Mouse (Mus musculus): ENCODE data around the gene Gm21885. TPM values are rescaled to one million over a fixed set of nuclear protein-coding genes. Genes with fewer than 3 reads are reported as not detected.
A peak's percentile ranks its signal among the peaks of the same experiment; 100 is the strongest.

The Gm21885 gene
- 0.27 TPM in 1 of 2 replicates, not detected in the other for polyA plus RNA-seq (2016; fragmentation: Nextera tagmentation; extraction: Ambion mirVana)

DNA sequence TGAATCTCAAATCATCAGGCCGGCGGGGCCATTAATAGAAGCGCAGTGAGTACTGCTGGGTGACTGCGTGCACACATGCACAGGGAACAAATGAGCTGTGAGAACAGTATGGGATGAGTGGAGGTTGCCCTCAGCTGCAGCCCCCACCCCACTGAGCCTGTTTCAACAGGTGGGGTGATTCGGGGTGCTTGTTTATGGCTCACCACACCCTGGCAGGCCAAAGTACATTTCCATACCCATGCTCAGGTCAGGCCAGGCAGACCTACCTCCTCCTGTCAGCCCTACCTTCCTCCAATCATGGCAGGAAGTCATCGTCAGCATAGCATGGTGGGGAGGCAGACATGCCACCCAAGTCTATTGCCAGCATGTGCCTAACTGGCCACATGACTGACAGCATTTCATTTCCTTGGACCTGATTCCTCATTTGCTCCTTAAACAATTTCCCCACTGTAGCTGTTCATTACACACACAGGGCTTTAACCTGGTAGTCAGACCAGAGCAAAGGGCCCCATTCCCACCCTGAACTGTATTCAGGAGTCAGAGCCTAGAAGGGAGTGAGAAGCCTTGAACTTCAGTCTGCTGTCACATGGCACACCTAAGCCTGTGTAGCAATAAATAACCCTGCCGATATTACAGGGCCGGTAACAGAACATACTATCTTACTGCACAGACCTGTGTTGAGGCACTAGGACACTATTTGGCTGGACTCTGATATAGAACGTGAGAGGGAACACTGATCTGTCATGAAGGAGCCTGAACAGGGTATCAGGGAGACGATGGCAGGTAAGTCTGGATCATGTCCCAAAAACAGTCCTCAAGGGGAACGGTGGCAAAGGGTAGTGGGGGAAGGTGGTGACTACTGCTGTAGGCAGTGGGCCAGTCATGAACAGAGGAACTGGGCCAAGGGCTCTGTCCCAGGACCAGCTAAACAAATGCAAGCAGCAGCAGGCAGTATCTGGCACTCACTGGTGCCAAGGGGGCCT is at the start of gene Gm21885:
Gene Gm21885 (plus strand): TSS at position 675 of the 983 bp plus-strand sequence.
- H3K27me3 ChIP-seq, result no peaks in the 10 kb centered on the region
- no peaks in the 10 kb centered on the region for H3K9me3 ChIP-seq
- peak within 1 kb of the TSS; percentile 19; the same call in 1 of the 2 replicates for H3K27ac ChIP-seq
- ATAC-seq (ENCODE audit: low FRiP score), result no peak
- 90% methylated on average over 11 of the region's 11 CpGs for WGBS
- H3K4me3 ChIP-seq (replicated peaks), result no peak within 1 kb of the TSS
- peaks cover 32% of the 10 kb centered on the region for H3K36me3 ChIP-seq (replicated peaks)
- H3K9ac ChIP-seq, result no peak within 1 kb of the TSS
- H3K4me2 ChIP-seq, result no peak within 1 kb of the TSS
- H3K4me1 ChIP-seq, result peaks cover 9% of the 10 kb centered on the region

DNA sequence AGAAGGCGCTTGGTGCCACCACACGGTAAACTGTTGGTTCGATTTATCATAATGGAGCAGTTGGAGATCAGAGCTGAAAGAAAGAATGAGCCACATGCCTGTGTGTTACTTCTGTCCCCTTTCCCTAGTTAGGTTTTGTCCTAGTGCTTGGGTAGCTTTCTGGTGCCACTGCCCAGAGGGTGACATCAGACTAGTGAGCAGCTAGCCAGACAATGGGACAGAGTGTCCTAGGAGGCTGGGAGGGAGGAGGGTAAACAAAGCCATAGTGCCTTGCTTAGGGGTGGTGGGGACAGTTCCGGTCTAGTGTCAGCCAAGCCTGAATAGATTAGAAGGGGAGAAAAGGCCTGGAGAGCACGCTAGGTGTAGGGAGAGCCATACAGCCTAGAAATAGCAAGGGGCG is 48.3 kb upstream of the Gm21885 start:
- no peak overlapping the region for H3K27ac ChIP-seq
- no peaks in the 10 kb centered on the region for H3K9me3 ChIP-seq
- H3K4me1 ChIP-seq, result peaks cover 13% of the 10 kb centered on the region
- WGBS, result 54% methylated on average over 6 of the region's 6 CpGs
- H3K9ac ChIP-seq, result no peak overlapping the region
- 0 out of 2 replicates have a peak, but pooled peaks cover 4% of the 10 kb centered on the region for H3K27me3 ChIP-seq
- ATAC-seq (ENCODE audit: low FRiP score), result no peak
- H3K36me3 ChIP-seq (replicated peaks), result no peaks in the 10 kb centered on the region
- H3K4me3 ChIP-seq (replicated peaks), result no peak overlapping the region
- H3K4me2 ChIP-seq, result no peak overlapping the region

DNA sequence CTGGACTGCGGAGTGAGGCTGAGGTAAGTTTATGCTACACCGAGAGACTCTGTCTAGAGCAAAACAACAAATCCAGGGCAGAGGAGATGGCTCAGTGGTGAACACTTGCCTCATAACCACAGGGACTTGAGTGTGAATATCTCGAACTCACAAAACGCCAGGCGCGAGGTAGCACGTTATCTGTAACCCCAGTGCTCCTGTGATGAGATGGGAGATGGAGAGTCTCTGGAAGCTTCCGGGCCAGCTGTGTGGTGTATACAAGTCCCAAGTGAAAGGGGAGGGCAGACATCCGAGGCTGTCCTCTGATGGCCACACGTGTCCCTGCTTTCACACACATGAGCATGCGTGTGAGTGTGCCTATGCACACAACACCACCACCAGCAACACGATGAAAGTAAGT is 47.3 kb upstream of the Gm21885 start:
- Histone ChIP-seq H3K9ac (no peak overlapping the region), H3K27me3 (0 out of 2 replicates have a peak, but pooled peaks cover 4% of the 10 kb centered on the region), H3K4me1 (peaks cover 10% of the 10 kb centered on the region), H3K9me3 (no peaks in the 10 kb centered on the region), H3K36me3 (replicated peaks) (no peaks in the 10 kb centered on the region), H3K27ac (no peak overlapping the region), H3K4me3 (replicated peaks) (no peak overlapping the region), H3K4me2 (no peak overlapping the region)
- ATAC-seq (ENCODE audit: low FRiP score), result no peak
- 89% methylated on average over 12 of the region's 12 CpGs for WGBS

DNA sequence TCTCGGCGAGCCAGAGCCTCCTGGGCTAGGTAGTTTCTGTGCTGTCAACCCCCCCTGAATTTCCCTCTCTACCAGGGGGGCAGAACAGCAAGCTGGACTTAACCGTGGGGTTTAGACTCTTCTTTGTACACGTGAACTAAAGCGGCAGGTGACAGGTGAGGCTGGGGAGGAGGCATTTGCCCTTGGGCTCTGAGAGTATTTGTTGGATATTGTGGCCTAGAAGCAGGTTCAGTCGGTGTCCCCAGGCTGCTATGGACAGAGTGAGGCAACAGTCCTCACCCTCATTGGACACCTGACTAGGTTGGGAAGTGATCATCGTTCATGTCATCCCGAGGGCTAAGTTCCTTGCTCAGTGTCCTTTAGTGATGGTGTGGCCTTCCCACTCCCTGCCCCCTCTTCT is 46.8 kb upstream of the Gm21885 start:
- WGBS, result 92% methylated on average over 8 of the region's 8 CpGs
- H3K36me3 ChIP-seq (replicated peaks), result no peaks in the 10 kb centered on the region
- H3K9me3 ChIP-seq, result no peaks in the 10 kb centered on the region
- no peak overlapping the region for H3K27ac ChIP-seq
- H3K4me1 ChIP-seq, result peaks cover 14% of the 10 kb centered on the region
- H3K9ac ChIP-seq, result no peak overlapping the region
- H3K4me2 ChIP-seq, result no peak overlapping the region
- H3K4me3 ChIP-seq (replicated peaks), result no peak overlapping the region
- no peak for ATAC-seq (ENCODE audit: low FRiP score)
- 0 out of 2 replicates have a peak, but pooled peaks cover 4% of the 10 kb centered on the region for H3K27me3 ChIP-seq

DNA sequence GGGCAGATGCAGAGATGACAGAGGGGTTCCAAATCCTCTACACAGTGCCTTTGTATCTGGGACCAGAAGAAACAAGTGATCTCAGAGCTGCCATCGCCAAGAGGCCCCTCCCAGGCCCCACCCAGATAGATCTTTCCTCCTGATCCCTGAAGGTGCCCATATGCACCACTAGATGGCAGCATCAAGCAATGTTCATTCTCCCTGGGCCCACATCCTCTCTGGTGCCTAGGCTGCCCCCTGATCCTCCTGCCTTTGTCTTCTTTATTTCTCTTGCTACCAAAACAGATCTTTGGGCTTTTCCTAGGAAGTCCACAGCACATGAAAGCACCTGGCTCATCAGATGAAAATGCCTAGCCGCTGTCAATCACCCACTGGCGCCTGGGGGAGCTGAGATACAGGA is 45.6 kb upstream of the Gm21885 start:
- Histone ChIP-seq H3K36me3 (replicated peaks) (no peaks in the 10 kb centered on the region), H3K4me1 (peaks cover 19% of the 10 kb centered on the region), H3K27ac (peak overlapping the region; percentile 20), H3K9me3 (no peaks in the 10 kb centered on the region), H3K4me2 (0 out of 2 replicates have a peak overlapping the region, but pooled peaks have one; percentile 15), H3K27me3 (0 out of 2 replicates have a peak, but pooled peaks cover 4% of the 10 kb centered on the region), H3K9ac (no peak overlapping the region), H3K4me3 (replicated peaks) (no peak overlapping the region)
- 23% methylated on average over 3 of the region's 3 CpGs for WGBS
- ATAC-seq (ENCODE audit: low FRiP score), result peak; percentile 87

DNA sequence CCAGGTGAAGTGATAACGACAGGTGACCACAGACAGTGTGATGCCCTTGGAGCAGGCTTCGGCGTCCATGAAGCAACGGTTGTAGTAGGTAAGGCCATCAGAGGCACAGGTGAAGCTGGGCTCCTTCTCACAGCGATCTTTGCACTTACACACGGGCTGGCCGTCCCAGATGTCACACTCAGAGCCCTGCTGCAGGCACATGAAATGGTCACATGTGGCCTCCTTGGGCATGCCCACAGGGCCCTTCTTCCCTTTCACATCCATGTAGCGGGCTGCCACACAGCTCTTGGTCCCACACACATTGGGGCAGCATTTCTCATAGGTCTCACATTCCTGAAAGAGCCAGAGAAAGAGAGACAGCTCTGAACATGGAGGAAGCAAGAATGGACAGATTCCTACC is 42.9 kb upstream of the Gm21885 start:
- H3K9ac ChIP-seq, result no peak overlapping the region
- no peak overlapping the region for H3K4me3 ChIP-seq (replicated peaks)
- H3K27me3 ChIP-seq, result peaks cover 27% of the 10 kb centered on the region
- H3K27ac ChIP-seq, result no peak overlapping the region
- no peaks in the 10 kb centered on the region for H3K9me3 ChIP-seq
- no peak overlapping the region for H3K4me2 ChIP-seq
- H3K4me1 ChIP-seq, result peaks cover 33% of the 10 kb centered on the region
- WGBS, result 93% methylated on average over 8 of the region's 8 CpGs
- no peaks in the 10 kb centered on the region for H3K36me3 ChIP-seq (replicated peaks)
- no peak for ATAC-seq (ENCODE audit: low FRiP score)

DNA sequence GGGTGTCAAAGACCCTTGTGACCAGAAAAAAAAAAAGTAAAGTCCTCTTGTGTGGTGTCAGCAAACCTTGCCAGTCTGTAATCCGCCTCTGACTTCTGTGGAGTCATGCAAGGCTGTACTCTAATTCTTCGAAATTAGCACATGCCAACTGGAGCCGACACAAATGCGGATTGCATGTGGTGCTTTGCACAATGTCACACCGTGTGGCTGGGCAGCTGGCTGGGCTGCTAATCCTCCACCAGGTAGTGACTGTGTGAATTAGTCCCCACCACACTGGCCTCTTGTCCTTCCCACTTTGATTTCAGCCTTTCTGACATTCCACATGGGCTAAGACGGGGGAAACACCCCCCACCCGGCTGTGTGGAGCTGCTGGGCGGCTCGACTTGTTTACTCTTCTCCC is 42.0 kb upstream of the Gm21885 start:
- Histone ChIP-seq H3K36me3 (replicated peaks) (no peaks in the 10 kb centered on the region), H3K4me2 (no peak overlapping the region), H3K27me3 (peaks cover 24% of the 10 kb centered on the region), H3K4me1 (peaks cover 42% of the 10 kb centered on the region), H3K9ac (no peak overlapping the region), H3K9me3 (no peaks in the 10 kb centered on the region), H3K27ac (no peak overlapping the region), H3K4me3 (replicated peaks) (no peak overlapping the region)
- 27% methylated on average over 9 of the region's 9 CpGs for WGBS
- no peak for ATAC-seq (ENCODE audit: low FRiP score)

DNA sequence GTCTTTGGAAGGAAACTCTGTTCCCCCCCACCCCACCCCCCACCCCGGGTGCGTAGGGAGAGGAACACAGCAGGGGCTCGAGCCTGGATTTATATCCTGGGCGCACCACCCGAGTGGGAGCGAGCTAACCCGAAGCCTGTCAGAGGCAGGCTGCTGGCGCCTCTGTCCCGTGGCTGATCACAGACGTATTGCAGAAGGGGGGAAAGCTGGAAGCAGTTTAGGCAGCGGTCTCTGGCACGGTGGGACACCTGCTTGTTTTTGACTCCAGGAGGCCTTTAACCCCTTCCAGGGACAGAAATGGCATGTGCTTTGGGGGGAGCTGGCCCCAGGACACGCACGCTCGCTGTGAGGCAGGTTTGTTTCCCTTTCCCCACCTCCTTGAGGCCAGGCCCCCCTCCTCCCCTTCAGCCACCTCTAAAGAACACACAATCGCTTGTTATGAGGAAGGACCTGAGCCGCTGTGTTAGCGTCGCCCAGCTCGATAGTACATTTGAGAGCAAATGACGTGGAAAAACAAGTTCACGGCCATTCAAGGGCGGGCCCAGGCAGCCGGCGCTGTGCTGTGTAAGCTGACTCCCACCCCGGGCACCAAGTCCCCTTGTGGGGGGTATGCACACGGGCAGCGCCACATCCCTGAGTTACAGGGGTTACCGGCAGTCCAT is 38.8 kb upstream of the Gm21885 start:
- WGBS, result 5% methylated on average over 29 of the region's 29 CpGs
- peaks cover 57% of the 10 kb centered on the region for H3K4me1 ChIP-seq
- H3K27ac ChIP-seq, result peak overlapping the region; percentile 63
- peak; percentile 40; the same call in 1 of the 2 replicates for ATAC-seq (ENCODE audit: low FRiP score)
- H3K9ac ChIP-seq, result peak overlapping the region; percentile 48
- peak overlapping the region; percentile 57 for H3K4me2 ChIP-seq
- H3K27me3 ChIP-seq, result peaks cover 24% of the 10 kb centered on the region
- no peaks in the 10 kb centered on the region for H3K36me3 ChIP-seq (replicated peaks)
- peak overlapping the region; percentile 29 for H3K4me3 ChIP-seq (replicated peaks)
- no peaks in the 10 kb centered on the region for H3K9me3 ChIP-seq

DNA sequence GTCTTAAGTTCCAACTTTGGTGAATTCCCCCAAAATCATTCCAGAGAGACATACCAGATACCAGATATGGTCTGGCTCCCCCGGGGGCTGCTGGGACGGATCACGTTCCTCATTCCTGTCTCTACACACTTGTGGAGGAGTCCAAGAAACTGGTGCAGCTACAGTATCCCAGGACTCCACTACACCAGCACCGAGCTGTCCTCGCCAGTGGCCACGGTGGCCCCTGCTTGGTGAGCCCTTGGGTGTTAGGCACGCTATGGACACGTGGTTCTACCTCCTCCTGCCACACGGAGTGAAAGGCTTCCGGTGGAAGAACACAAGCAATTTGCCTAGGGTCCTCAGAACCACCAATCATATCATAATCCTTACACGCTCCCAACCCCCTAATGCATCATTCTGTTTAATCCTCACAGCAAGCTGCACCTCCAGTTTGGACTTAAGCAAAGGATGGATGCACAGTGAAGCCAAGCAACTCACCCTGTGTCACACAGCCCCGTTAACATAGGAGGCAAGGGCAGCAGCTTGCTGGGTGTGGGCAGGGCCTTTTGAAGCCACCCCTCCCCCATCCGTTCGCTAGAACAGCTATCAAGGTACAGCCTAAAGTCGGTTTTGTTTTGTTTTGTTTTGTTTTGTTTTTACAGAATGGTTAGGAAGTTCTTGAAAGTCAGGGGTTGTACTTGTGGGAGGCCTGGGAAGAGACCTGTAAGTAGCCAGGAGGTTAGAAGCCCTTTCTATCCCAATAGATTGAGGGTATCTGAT is 38.1 kb upstream of the Gm21885 start:
- H3K36me3 ChIP-seq (replicated peaks), result no peaks in the 10 kb centered on the region
- H3K4me1 ChIP-seq, result peaks cover 57% of the 10 kb centered on the region
- peak overlapping the region; percentile 63; the same call in 1 of the 2 replicates for H3K27ac ChIP-seq
- WGBS, result 32% methylated on average over 15 of the region's 15 CpGs
- H3K9me3 ChIP-seq, result no peaks in the 10 kb centered on the region
- peak overlapping the region; percentile 57 for H3K4me2 ChIP-seq
- H3K9ac ChIP-seq, result no peak overlapping the region
- 0 out of 2 replicates have a peak, but pooled peaks have one; percentile 8 for ATAC-seq (ENCODE audit: low FRiP score)
- H3K27me3 ChIP-seq, result peaks cover 24% of the 10 kb centered on the region
- H3K4me3 ChIP-seq (replicated peaks), result peak overlapping the region; percentile 29

DNA sequence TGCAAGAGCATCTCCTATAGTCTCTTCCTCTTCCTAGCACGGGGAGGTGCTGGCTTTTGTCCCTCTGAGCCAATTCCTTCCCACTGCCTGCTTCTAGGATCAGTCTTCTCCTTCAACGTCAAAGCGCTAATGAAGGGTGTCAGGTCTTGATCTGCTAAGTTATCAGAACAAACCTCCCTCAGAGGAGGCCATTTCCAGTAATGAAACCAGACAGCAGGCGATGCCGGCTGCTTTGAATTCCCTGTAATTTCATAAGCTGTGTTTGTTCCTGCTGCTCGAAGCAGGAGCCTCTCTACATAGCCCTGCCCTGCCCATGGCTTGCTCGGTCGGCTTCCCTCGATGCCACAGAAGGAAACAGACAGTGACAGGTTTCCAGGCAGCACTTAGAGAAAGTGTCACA is 37.3 kb upstream of the Gm21885 start:
- 58% methylated on average over 9 of the region's 9 CpGs for WGBS
- Histone ChIP-seq H3K4me1 (peaks cover 57% of the 10 kb centered on the region), H3K4me3 (replicated peaks) (no peak overlapping the region)

DNA sequence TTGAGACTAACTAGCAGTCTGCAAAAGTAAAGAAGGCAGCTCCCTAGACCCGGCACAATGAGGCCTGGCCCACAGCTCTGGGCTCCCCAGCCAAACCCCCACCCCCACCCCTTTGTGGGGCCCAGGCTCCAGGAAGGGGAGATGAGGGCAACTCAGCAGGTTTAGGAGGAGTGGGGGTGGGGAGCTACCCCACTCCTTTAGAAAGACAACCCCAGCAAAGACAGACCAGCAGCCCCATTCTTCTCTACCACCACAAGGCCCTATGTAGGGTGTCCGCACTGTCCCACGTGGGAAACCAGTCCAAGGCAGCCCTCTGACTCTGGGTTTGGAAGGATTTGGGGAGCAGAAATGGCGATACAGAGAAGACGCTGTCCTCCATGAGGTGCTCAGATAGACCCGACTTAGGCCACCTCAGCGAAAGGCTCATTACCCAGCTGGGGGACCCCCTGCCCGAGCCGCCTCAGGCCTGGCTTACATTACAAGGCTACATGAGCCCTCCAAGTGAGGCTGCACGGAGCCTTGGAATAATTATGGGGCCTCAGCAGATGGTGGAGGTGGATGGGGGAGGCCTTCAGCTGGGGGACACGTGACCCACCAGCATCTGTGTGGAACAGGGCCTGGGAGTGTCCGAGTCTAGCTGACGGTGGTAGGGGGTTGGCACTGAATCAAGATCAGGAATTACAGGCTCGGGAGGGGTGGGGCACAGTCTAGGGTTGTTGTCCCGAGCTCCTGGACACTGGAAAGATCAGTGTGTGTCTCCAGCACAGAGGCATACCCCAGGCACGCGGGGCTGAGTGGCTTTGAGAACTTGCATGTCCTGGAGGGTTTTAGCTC is 35.5 kb upstream of the Gm21885 start, which contains the start of gene Wfikkn2:
Gene Wfikkn2 (minus strand): TSS at position 51 of the 834 bp plus-strand sequence.
- WGBS, result 49% methylated on average over 17 of the region's 17 CpGs
- peak; percentile 84 for ATAC-seq (ENCODE audit: low FRiP score)
- Histone ChIP-seq H3K9ac (no peak within 1 kb of the TSS), H3K27ac (peak within 1 kb of the TSS; percentile 83), H3K36me3 (replicated peaks) (no peaks in the 10 kb centered on the region), H3K4me2 (peak within 1 kb of the TSS; percentile 24; the same call in 1 of the 2 replicates), H3K9me3 (no peaks in the 10 kb centered on the region), H3K4me3 (replicated peaks) (no peak within 1 kb of the TSS), H3K4me1 (peaks cover 49% of the 10 kb centered on the region), H3K27me3 (peaks cover 24% of the 10 kb centered on the region)

More for the DNA sequence above, 37.3 kb upstream of the Gm21885 start:
- no peak for ATAC-seq (ENCODE audit: low FRiP score)
- Histone ChIP-seq H3K9ac (no peak overlapping the region), H3K4me2 (no peak overlapping the region), H3K36me3 (replicated peaks) (no peaks in the 10 kb centered on the region), H3K27ac (0 out of 2 replicates have a peak overlapping the region, but pooled peaks have one; percentile 10), H3K9me3 (no peaks in the 10 kb centered on the region), H3K27me3 (peaks cover 24% of the 10 kb centered on the region)
